Mouse (Mus musculus) gastrocnemius, postnatal 25 days (tissue): Measurements from ENCODE around the gene Tsfm. TPM values are rescaled to one million over a fixed set of nuclear protein-coding genes. Genes with fewer than 3 reads are reported as not detected.
A peak's percentile ranks its signal among the peaks of the same experiment; 100 is the strongest.

Experiments used
- DNase-seq: peaks from one replicate; pipeline ENCODE4 v3.0.0; 2022
- total RNA-seq, 2 experiments: library from RNA; stranded (reverse); gene quantifications; 1 replicate in 1 of 2; 2 replicates in 1 of 2; pipeline ENCODE4 v1.2.3; 2021

Tsfm gene
- total RNA-seq, 2 experiments from 2014 or later = 20.9 TPM

DNA sequence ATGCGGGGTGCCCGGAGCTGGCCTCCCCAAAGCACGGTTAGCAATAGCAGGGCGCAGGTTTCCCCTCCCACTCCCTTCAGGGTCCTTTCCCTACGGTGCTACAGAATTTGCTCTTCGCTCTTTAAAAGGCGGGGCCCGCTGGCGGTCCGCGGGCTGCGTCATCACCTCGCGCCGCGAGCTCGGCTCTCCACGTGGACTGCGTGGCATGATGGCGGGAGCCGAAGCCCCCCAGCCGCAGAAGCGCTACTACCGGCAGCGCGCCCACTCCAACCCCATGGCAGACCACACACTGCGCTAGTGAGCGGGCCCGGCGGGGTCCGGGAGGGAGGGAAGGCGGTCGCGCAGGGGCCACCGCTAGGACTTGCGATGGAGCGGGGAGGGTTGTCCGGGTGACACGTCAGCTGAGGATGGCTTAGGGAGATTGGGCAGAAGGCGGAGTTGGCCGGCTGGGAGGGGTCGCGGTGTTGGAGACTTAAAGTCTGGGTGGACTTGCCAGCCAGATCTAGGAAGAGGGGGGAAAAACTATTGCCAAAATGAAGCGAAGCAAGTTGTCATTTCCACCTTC, 11.2 kb upstream of the Tsfm start:
- DNase-seq = peak; percentile 83

DNA sequence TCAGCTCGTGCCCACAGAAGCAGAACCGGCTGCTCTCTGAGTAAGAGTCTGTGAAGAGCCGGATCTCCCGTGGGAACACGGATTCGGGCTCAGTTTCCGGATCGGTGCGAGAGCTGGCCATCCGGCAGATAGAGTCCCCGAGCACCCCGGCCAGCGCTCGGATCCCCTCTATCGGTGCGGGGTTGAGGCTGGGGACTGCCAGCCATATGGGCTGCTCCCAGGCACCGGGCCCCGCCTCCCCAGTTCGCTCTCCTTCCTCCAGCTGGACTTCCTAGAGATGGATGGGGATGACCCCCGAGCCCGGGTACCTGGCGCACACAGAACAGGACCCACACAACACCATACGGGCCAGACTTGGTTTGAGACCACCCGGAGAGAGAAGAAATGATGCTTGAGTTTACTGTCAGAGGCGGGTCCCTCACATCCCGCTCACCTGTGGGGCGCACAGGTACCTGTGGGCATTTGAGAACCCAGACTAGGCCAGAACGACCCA, 10.7 kb upstream of the Tsfm start, which contains the start of the genes Mettl1 and Eef1akmt3:
TSS of gene Mettl1 (plus strand) at position 141 of the 493 bp plus-strand sequence.
TSS of gene Eef1akmt3 (minus strand) at position 240 of the 493 bp plus-strand sequence.
- DNase-seq = peak; percentile 32

DNA sequence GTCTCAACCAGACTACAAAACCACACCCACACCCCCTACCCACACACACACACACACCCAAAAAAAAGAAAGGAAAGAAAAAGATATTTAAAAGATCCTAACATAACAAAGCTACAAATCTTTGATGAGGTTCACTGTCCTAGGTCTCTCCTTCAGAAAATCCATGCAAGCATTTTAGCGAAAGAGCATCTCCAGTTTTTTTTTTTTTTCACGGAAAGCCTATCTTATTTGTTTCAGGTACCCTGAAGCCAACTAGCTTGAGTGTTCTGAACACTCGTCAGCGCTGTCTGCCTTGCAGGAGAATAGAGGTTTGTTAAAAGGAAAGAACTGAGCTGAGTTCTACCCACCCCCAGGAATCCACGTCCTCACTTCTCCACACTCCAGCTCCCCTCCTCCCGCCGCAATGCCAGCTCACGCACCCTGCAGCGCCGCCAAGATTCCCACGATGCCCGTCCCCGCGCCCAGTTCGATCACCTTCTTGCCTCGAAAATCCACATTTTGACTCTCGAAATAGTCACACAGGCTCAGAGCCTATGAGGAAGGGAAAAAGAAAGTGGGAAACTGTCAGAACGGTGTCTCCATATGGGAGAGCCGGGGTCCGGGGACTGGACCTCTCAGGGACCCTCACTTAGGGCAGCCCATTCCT, 10.1 kb upstream of the Tsfm start:
- no peak for DNase-seq

DNA sequence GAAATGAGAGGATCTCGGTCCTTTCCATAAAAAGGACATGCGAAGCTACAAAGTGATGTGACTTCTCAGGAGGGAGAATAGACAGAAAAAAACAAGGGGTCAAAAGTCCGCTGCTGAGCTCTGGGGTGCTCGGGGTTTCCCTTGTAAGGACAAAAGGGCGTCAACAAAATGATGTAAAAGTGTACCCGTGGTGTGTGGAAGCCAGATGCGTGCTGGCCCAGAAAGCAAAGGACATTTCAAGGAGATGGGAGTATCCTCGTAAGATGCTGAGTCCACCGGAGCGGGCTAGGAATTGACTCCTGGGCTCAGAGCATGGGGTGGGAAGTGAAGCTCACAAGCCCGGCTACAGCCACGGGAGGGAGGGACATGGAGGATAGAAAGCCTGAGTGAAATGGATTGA, 7.0 kb upstream of the Tsfm start:
- DNase-seq = no peak

DNA sequence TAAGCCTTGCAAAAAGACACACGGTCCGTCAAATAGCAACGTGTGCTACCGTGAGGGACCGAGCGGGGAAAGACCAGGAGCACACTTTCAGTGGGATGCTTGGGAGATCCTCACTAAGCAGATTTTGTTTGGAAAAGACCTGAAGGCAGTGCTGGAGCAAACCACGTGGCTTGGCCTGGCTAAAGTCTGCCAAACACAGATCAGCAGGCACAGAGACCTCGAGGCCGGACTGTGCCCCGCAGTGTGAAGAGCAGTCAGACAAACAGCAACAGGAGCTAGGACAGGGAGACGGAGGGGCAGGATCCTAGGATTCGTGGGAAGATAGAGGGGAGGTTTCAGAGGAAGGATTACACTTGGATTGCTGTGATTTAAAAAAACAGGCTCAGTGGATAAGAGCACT, 5.6 kb upstream of the Tsfm start:
- no peak for DNase-seq

DNA sequence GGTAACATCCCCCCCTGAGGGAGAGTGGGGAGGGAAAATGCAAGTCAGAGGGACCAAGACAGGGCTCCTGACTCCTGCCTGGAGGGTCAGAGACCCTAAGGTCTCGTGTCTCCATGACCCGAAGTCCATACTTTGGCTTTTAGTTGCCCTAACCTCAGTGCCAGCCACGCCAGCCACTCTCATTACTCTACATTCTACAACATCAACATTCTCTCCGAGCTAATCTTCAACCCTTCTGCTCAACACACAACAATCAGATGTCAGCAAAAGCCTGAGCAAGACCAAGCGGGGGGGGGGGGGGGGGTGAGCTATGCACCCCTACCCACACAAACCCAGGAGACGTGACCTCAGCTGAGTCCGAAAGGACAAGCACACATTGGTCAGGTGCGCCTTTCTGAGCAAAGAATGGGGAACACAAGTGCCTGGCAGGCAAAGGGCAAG, 2.7 kb upstream of the Tsfm start:
- DNase-seq = no peak

DNA sequence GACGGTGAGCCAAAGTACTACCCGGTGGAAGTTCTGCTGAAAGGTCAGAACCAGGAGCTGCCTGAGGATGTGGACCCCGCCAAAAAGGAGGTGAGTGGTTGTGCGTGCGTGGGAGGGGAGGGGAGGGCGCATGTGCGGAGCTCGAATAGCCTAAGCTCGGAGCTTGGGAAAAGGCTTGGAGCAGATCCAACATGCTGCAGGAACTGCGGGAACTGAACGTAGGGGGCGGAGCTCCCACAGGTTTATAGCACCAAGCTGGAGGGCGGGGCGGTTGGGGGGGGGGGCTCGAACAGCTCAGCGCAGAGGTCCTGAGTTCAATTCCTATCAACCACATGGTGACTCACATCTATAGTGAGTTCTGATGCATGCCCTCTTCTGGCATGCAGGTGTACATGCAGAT, 12.2 kb downstream of the Tsfm start:
- no peak for DNase-seq

DNA sequence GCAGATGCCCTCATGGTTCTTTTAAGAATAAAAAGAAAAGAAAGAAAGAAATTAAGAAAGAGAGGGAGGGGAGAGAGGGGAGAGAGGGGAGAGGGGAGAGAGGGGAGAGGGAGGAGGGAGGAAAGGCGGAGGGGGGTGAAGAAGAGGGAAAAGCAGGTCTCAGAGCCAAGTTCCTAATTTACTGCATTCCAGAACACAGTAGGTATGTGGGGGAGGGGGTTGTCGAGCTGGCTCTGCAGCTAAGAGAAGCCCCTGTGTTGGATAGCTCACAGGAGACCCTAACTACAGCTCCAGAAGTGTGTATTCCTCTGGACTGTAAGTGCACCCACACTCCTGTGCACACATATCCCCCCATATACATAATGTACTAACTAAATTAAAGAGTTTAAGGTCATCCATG, 13.6 kb downstream of the Tsfm start:
- DNase-seq = no peak

DNA sequence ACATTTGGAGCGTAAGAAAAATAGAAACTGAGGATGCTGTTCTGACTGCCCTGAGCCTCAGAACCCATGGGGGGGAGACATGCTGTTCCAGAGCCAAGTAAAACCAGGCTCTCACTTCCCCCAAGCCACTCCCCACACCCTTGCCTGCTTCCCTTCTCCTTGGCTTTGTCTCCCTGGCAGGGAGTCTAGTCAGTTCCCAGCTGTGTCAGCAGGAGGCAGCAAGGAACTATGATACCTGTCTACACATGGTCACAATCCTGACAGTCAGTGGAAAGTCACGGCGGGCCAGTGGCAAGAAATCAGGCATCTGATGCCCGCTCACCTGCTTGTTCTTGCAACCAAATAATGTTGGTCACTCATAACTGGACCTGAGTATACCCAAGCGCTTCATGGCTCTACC, 14.2 kb downstream of the Tsfm start:
- no peak for DNase-seq

DNA sequence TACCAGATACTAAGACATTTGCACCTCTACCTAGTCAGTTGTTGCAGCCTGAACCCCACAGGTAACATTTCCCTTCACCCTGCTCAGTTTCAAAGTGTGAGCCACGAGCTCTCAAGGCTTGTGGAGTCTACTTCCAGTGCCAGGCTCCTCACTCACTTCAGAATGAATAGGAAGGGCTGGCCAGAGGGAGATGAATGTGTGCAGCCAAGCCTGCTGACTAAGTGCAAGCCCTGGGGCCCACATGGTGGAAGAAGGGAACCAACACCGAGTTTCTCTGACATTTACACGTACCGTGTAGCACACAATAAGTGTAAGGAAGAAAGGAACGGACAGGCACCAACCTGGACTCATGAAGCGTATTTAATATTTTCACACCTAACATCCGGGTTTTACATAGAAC, 26.8 kb downstream of the Tsfm start:
- no peak for DNase-seq

DNA sequence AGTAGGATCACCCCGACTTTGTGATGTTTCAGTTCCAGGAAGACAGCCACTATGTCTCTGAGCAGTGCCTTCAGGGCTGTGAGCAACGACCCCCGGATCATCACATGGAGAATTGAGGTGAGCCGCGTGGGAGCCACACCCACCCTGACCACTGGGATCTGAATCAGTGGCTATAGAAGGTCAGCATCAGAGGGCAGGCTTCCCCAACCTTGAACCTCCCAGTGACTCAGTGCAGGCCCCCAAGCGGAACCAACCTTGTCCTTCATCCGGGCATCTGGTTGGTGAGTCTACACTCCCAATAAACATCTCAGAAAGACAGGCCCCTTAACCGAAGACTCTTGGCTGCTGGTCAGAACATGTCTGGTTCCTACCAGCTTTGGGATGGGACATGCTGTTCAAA, 27.3 kb downstream of the Tsfm start:
- no peak for DNase-seq

DNA sequence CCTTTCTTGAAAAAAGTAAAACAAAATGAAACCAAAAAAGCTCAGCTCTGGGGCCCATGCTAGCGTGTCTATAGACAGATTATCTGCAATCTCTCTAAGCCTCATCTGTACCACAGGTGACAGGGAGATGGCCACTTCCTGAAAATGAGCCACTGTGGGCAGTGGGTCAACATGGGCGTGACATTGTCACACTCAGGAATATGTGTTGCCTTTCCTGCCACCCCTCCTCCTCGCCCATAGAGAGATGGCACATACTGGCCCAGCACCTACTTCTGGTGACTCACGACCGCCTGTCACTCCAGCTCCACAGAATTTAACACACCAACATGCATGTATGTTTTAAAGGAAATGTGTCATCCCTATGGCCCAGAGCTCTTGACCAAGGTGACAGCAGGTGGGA, 27.9 kb downstream of the Tsfm start:
- DNase-seq = no peak

DNA sequence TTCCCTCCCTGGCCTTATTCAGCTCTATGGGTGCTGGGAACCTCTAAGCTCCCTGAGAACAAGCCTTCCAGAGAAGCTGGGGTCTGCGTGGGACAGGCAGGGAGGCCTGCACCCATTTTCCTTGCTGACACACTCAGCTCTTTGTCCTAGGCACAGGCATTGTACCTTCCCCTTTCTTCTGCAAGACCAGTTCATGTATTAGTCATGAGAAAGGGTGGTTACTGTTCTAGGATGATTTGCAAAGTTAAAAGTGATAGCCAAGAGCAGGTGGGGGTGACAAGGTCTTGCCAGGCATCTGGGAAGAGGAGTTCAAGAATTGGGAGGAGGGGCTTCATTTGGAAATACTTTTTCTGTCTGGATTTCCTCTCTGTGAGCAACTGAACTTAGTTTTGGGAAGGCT, 28.6 kb downstream of the Tsfm start:
- no peak for DNase-seq

DNA sequence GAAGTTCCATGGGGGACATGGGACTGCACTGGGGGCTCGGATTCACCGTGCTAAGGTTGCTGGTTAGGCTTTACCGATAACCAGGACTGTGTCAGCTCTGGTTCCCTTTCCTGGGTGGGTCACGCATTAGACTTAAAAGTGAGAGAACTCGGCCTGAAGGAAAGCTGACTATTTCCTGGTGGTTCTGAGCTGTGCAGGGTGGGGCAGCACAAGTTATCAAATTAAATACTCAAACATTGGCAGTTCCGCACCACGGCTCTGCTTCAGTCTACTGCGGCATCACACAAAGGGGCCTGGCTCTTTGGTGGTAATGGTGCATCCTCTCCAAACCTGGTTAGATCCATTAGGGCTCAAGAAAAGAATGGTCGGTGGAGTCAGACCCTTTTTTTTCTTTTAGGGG, 29.3 kb downstream of the Tsfm start:
- no peak for DNase-seq

DNA sequence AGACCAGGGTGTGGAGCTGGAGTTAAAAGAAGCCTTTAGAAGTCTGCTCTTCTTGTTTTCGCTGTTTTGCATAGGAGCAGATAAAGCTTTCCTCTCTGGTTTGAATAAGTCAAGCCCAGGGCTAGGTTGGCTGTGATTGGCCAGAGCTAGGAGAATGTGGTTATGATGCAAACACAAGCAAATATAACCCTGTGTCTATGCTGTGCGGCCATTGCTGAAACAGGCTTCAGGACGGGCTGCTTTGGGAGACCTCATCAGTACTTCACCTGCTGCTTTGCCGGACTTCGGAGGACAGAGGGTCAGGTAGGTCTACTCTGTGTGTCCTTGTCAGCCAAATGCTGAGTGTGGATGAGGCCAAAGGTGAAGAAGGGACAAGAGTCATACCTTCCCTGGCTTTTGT, 30.1 kb downstream of the Tsfm start, which contains the start of gene Avil:
TSS of gene Avil (plus strand) at position 181 of the 400 bp plus-strand sequence.
- no peak for DNase-seq

DNA sequence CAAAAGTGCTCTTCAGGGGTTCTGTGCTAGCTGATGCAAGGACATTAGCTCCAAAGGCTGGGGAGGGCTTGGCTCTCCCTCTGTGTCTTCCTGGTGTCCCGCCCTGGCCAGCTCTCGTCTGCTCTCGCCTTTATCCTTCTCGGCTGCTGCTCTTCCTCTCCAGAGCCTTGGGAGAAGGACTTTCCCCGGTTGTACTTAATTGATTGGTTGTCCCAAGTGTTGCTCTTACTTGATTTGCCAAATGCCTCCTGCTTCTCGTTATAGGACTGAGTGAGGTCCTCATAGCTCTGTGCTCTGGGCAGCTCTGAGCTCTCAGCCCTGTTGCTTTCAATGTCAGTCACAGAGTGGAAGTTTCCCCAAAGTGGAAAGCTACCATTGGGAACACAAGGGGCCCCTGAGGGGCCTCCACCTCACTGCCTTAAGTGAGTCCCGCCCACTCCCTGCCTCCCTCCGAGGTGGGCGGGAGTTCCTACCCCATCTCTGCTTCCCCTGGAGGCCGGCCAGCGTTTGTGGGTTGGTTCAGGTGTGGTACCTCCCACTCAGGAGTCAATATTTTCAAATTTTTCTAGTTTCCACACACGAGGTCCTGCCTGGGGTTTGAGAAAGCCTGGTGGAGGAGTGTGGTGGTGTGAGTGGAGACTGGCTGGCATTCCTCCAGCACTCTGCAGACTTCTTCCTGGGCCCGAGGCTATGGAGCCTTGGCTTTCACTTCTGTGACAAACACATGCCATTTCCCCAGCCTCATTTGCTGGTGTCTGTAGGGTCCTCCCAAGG, 33.1 kb downstream of the Tsfm start:
- no peak for DNase-seq

DNA sequence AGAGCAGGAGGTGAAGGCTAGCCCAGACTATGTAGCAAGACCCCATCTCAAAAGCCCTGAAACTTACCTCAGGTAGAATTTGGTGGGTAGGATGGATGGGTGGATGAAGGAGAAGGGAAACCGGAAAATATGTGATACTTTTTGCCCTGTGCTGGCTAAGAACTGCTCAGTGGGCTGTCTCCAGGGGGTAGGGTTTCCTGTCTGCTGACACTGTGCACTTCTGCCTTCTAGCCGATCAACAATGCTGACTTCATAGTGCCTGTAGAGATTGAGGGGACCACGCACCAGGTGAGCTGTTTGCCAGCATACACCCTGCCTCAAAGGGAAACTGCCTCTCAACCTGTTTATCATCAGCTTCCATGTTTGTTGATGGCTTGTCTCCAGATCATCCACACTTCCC, 37.0 kb downstream of the Tsfm start:
- DNase-seq = no peak

DNA sequence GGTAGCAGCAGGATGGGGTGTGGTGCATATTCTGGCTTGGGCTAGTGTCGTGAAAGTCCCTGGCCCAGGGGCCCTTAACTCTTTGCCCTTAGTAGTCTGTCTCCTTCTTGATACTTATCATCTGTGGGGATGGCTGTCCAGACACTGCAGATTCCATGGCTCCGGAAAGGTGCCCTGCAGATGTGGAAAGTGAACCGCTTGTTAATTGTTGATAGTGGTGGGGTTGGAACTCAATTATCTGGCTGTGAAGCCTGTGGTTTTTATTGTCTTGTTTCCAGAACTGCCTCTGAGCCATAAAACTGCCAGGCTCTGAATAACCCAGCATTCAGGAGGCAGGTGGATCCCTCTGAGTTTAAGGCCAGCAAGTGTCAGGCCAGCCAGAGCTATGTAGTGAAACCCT, 39.0 kb downstream of the Tsfm start:
- no peak for DNase-seq

DNA sequence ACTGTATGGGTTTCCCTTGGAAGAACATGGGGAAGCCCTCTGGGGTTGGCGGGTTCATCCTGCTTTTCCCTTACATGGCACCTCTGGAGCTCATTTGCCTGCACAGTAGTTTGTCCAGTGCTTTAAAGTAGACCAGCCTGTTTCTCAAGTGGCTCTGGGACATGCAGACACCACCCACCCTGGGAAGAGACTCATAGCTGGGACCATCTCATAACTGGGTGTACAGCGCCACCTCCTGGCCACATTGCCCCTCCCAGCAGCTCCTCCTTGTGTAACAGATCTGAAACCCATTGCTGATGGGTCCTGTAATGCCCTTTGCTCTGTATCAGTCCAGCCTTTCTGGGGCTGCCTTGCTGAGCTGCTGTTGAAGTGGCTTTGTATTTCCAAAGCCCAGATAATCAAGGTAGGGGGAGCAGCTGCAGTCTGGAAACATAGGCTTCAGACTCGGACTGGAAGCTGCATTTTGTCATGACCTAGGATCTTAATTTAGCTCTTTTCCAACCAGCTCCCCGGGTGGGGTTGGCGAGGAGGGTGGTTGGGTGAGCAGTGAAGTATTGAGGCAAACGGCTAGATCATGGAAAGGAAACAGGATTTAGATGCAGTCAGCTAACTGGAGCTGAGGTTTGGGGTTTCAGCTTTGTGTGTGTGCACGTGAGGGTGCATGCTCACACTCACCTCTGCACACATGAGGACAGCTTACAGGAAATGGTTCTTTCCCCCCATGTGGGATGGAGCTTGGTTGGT, 40.2 kb downstream of the Tsfm start:
- peak; percentile 80 for DNase-seq

DNA sequence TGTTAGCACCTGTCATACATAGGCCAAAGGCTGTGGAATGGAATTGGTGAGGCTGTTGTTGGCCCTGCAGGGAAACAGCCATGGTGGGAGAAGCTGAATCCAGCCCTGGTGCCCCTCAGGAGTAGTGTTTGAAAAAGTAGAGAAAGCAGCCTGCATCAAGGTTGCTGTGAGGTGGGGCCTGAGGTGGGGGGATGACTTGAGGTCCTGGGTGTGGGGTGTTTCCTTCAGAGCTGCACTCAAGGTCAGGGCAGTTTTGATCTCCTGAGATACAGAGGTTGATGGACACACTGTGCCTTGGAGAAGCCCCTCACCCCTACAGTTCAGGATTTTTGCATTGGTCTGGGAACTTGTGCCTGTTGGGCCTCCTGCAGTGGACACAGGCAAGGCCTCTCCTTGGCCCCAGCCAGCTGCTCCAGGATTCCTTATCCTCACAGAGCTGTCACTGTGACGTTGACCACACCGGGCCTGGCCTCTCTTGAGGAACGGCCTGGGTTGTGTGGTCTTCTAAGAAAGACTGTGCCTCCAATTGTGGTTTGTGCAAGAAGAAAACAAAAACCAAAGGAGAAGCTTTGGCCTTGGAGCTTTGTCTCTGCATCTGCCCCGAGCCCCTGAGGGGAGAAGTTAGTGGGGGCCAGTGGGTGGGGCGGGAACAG, 42.0 kb downstream of the Tsfm start:
- no peak for DNase-seq

DNA sequence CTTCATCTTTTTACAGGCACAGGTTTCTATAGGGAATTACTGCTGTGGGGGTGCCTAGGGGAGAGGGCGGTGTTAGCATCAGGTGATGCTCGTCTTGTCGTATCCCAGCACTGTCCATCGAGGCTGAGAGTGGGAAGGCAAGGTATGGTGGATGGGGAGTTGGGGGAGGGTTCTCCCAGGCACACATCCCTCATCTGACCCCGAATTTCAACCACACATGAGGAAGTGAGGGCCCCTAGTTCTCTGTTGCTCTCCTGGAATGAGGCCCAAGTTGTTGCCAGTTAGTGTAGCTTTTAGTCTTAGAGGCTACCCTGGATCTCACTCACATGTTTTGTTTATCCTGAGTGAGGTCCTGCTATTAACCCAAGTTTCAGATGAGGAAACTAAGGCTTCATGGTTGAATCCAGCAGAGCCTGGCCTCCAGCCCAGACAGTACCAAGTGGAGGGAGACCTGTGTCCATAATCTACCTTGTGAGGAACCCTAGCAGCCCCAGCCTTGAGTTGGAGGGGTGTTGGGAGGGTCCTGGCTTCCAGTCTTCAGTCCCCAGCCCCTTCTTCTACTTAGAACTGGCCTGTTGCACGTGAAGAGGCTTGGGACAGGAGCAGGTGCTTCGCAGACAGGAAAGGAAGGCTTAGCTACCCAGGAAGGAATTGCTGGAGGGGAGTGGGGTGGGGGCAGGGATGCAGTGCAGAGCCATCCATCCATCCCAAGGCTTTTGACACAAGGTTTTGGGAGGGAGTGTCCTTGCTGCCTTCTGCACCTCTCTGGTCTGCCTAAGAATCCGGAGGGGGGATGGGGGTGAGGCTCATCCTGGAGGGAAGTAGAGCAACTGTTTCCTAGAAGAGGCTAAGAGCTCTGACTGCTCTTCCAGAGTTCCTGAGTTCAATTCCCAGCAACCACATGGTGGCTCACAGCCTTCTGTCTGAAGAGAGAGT, 43.2 kb downstream of the Tsfm start:
- DNase-seq = no peak
